Mouse (Mus musculus): Measurements from ENCODE around the gene Mapkapk3.

Gene Mapkapk3

GRCm38 (mm10) chr9:107267721-107268402 lies 21.8 kb downstream of the Mapkapk3 start:
- no peak for DNase-seq (ENCODE audit: extremely low spot score, low spot score)

GRCm38 (mm10) chr9:107267028-107267427 lies 22.6 kb downstream of the Mapkapk3 start:
- DNase-seq (ENCODE audit: extremely low spot score, low spot score): no peak

DNA sequence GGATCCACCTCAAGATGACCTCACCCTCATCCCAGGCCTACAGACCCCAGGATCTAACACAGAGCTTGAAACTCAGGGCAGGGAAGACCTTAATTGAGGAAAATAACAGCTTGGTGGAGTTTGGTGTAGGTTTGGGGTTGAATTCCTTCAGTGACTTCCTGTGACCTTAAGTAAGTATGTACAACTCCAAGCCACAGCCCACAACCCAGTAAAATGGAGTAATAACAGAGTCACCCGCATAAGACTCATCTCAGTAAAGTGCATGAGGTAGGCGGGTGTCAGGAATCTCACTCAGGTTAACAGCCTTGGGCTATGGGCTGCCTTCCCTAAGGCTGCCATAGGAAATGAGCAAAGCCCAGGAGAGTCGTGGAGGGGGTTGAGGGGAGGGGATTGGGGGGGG lies 24.9 kb downstream of the Mapkapk3 start:
- no peak for DNase-seq (ENCODE audit: extremely low spot score, low spot score)

- no peak for DNase-seq (ENCODE audit: extremely low spot score, low spot score)
These were observed 25.8 kb downstream of the Mapkapk3 start for GRCm38 (mm10) chr9:107263912-107264311.

DNA sequence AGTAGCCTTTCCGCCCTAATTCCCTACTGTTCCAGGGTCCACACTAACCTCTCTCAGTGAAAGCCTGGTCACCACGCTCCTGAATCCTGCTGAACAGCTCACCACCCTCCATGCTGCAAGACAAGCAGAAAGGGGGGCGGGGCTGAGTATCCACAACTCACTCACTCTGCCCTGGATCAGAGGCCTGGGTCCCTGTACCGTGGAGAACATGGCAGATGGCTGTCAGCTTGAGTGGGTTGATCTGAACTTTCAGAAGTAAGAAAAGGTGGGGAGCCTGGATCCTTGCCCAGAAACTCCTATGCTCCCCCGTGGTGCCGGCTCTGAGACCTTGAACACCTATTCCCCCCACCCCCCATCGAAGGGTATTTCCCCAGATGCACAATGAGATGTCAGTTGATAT lies 27.3 kb downstream of the Mapkapk3 start:
- DNase-seq (ENCODE audit: extremely low spot score, low spot score): no peak

DNA sequence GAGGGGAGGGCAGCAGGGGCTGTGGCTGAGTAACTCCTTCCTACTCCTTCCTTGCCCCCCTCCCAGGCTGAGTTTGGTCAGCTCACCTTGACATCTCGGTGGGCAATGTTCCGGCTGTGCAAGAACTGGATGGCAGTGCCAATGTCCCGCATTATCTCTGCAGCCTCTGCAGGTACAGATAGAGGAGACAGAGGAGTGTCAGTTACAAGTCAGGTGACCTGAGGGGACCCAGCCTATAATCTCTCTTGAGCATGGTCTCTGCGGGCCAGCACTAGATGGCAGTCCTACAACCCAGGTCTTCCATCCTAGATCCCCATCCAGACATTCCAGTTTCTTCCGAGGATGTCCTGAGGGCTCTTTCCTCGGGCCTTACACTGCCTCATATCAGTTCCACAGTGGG lies 27.9 kb downstream of the Mapkapk3 start:
- no peak for DNase-seq (ENCODE audit: extremely low spot score, low spot score)

DNA sequence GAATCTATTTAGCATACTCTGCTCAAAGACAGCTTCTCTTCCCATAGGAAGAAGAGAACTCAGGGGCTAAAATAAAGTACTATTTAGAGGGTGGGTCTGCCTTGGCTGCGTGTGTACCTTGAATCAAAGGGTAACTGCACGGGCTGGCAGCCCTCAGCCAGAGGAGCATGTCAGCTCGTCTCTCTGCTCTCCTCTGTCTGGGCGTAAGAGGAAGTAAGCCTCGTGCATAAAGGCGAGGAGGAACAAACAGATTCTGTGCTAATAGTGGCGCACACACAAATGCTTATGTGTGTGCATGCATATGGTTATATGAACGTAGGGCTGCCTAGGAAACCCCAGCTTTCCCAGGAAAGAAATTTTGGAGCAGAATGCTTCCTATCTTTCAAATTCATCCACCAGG lies 28.8 kb downstream of the Mapkapk3 start:
- no peak for DNase-seq (ENCODE audit: extremely low spot score, low spot score)

DNA sequence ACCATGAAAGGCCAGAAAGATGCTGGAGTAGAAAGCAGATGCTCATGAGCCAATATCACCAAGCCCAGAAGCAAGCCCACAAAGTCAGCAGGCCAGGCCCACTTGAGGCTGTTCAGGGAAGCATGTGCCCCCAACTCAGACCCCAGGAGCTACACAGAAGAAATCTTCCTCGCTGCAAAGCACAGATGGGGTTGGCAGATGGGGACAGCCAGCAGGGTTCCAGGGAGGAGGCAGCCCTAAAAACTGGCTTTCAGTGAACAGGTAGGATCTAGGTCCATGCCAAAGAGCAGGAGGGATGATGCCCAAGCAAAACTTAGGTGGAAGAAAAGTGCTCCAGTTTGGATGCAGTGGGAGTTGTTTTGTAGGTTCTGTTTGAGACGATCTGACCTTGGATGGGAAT lies 29.2 kb downstream of the Mapkapk3 start:
- no peak for DNase-seq (ENCODE audit: extremely low spot score, low spot score)

DNA sequence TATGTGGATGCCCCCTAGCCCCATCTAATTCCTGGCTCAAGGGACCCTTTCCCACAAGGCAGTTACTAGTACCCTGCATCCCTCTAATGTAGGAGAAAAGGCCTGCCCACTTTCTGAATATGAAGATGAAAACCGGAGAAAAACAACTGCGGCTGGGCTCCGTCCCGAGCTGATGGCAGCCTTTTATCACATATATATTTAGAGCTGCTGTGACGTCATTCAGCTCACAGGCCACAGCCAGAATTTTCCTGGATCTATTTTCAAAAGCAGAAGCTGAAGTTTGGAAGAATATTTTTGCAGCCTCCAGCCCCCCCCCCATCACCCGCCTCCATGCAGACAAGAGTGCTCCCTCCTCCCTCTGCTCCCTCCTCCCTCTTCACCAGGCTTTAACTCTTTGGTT lies 30.1 kb downstream of the Mapkapk3 start:
- DNase-seq (ENCODE audit: extremely low spot score, low spot score): no peak

DNA sequence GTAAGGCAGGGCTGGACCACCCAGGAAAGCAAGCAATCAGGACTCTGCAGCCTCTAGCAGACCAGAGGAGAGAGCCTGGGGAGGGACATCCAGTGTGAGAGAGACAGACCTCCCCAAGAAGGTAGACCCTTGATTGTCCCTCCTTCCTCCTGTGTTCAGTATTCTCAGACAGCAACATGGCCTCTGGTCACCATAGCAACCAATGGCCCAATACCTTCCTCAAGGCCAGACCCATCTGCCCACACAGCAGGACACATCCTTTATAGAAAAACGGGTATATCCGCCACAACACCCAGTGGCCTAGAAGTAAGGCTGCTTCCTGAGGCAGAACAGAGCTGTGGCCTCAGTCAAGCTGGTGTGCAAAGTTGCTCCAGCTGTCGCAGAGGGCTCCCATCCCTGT lies 34.1 kb downstream of the Mapkapk3 start:
- no peak for DNase-seq (ENCODE audit: extremely low spot score, low spot score)

GRCm38 (mm10) chr9:107254925-107255324 lies 34.8 kb downstream of the Mapkapk3 start:
- DNase-seq (ENCODE audit: extremely low spot score, low spot score): no peak

GRCm38 (mm10) chr9:107254476-107254875 lies 35.2 kb downstream of the Mapkapk3 start:
- DNase-seq (ENCODE audit: extremely low spot score, low spot score): no peak

DNA sequence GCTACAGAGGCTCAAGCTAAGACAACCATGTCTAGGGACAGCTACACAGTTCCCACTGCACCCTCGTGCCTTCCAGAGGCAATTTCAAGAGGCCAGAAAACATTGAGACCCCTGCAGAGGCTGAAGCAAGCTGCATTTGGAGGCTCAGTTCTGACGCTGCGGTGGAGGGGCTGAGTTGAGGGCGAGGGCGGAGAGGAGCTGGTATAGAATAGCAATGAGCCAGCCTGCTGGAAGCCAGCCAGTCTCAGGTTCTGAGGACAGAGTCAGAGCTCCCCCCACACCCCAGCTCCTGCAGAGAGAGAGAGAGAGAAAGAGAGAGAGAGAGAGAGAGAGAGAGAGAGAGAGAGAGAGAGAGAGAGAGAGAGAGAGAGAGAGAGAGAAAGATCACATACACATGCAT lies 37.5 kb downstream of the Mapkapk3 start:
- DNase-seq (ENCODE audit: extremely low spot score, low spot score): no peak

DNA sequence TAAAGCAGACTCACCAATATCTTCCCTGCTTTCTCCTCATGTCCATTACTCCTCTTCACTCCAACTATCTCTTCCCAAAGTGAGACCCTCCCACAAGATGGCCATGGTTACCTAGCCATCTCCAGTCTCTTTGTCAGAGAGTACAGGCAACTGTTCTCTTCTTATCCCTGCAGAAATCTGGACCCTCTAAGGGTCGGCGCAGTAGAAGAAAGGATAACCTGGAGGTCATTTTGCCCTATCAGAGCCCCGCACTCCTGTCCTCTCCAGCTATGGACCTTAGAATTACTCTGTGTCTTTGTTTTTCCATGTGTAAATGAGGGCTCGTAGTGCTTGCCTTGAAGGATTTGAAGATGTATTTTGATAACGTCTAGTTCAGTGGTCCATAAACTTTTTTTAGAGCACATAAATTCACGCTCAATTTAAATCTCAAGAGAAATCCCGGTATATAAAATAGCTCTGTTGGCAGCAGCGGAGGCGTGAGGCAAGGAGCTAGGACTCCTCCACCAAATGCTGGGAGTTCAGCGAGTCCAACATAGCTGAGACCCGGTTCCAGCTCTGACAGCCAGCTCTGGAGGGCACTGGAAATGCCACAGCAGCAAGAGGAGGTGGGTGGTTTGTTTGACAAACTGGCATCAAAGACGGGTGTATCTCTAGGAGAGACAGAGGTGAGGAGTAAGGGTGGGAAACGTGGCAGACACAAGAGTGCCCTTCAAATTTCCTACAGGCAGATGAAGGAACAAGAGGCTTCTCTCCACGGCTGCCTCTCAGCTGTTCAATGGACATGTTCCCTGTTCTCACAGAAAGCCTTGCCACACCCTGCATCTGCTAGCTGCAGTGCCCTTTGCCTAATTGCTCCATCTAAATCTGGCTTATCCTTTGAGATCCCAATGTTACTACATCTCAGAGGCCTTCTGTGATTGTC lies 39.0 kb downstream of the Mapkapk3 start:
- DNase-seq (ENCODE audit: extremely low spot score, low spot score): no peak

GRCm38 (mm10) chr9:107249154-107249553 lies 40.5 kb downstream of the Mapkapk3 start:
- no peak for DNase-seq (ENCODE audit: extremely low spot score, low spot score)

GRCm38 (mm10) chr9:107246170-107246569 lies 43.5 kb downstream of the Mapkapk3 start:
- no peak for DNase-seq (ENCODE audit: extremely low spot score, low spot score)

- no peak for DNase-seq (ENCODE audit: extremely low spot score, low spot score)
These were observed 44.4 kb downstream of the Mapkapk3 start for GRCm38 (mm10) chr9:107245311-107245710.

DNA sequence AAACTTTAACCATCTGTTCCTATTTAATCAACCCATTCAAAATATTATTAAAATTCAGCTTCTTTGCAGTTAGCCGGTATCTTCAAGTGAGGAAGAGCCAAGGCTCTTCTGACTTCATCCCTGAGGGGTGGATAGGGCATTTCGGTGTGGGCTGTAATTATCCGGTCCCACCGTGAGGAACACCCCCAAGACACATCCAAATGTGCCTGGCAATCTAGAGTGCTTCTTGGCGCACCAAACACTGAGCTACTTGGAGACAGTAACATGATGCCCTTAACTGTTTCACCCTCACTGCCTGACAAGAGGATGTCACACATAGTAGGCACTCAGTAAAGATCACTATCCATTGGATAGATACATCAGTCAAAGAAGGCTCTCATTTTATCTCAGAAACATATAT lies 53.5 kb downstream of the Mapkapk3 start:
- no peak for DNase-seq (ENCODE audit: extremely low spot score, low spot score)

GRCm38 (mm10) chr9:107235261-107235660 lies 54.4 kb downstream of the Mapkapk3 start:
- DNase-seq (ENCODE audit: extremely low spot score, low spot score): no peak

DNA sequence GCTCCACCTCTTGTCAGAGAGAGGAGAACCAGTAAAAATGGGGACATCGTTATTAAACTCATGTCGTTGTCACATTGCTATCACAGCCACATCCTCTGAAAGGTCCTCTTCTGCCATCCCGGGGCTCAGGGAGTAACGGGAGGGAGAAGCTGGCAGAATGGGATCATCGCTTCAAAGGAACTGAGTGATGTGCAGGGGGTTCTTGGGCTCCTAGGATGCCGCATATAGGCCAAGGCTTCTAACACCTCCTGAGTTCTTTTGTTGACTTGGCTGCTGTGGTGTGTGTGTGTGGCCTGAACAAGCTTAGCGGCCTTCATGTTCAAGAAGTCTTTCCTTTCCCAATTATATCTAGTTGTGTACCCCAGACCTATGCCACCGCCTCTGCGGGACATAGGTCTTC lies 57.5 kb downstream of the Mapkapk3 start:
- DNase-seq (ENCODE audit: extremely low spot score, low spot score): no peak

- DNase-seq (ENCODE audit: extremely low spot score, low spot score): peak; percentile 72
These were observed 58.0 kb downstream of the Mapkapk3 start, which contains the start of gene Dock3 for GRCm38 (mm10) chr9:107231539-107232139. Dock3 (minus strand) TSS chr9:107231909.

DNA sequence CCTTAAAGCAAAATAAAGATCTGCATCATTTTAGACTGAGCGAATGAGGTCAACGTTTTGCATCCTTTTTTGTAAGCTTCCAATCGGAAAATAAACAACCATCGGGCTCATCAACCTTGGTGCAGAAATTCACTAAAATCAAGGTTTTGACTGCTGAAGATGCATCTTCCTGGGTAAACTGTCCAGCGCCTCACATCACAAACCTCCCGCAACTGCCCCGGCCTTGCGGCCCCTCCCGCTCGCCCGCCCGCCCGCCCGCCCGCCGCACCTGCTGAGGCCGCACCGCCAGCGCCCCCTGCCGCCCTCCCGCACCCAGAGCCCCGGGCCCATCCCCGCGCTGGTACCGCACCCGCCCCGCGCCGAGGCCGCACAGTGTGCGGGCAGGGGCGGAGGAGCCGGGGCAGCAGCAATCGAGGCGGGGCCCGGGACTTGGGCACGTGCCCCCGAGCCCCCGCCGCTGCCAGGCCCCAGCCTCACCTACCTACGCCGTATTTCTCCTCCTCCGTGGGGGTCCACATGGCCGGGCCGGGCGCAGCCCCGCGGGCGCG lies 58.6 kb downstream of the Mapkapk3 start:
- no peak for DNase-seq (ENCODE audit: extremely low spot score, low spot score)
